Mouse (Mus musculus): Measurements from ENCODE around the gene Lhcgr.
A peak's percentile ranks its signal among the peaks of the same experiment; 100 is the strongest.

Gene Lhcgr

GRCm38 (mm10) chr17:88702345-88702744, 89.4 kb downstream of the Lhcgr start:
- DNase-seq = no peak

- DNase-seq = no peak
Observed at GRCm38 (mm10) chr17:88700901-88701300, 90.9 kb downstream of the Lhcgr start.

- DNase-seq = no peak
Observed at GRCm38 (mm10) chr17:88696656-88697333, 95.0 kb downstream of the Lhcgr start.

GRCm38 (mm10) chr17:88688226-88688625, 103.6 kb downstream of the Lhcgr start:
- DNase-seq = no peak

GRCm38 (mm10) chr17:88675310-88676309, 116.2 kb downstream of the Lhcgr start:
- DNase-seq = no peak

GRCm38 (mm10) chr17:88670800-88671199, 121.0 kb downstream of the Lhcgr start:
- DNase-seq = no peak

- DNase-seq = no peak
Observed at GRCm38 (mm10) chr17:88669921-88670320, 121.9 kb downstream of the Lhcgr start.

GRCm38 (mm10) chr17:88668452-88668851, 123.3 kb downstream of the Lhcgr start, which contains the start of gene Gtf2a1l:
Gtf2a1l (plus strand) TSS chr17:88668660.
- peak; percentile 37 for DNase-seq
